Mouse (Mus musculus) midbrain, postnatal 0 days (tissue): ENCODE results near the gene Grhl3. TPM values are rescaled to one million over a fixed set of nuclear protein-coding genes. Genes with fewer than 3 reads are reported as not detected.
A peak's percentile ranks its signal among the peaks of the same experiment; 100 is the strongest.

Experiments used
- ATAC-seq: fragments of 200-750 bp; cut with Nextera tagmentation; 2 replicates; pipeline ENCODE4 v1.8.0; 2017; ENCODE audit warnings: moderate number of reproducible peaks, mild to moderate bottlenecking, moderate TSS enrichment, moderate library complexity; ENCODE audit not compliant: low FRiP score
- DNase-seq: peaks from one replicate; pipeline ENCODE4 v3.0.0-alpha.2; 2015; ENCODE audit warnings: low spot score
- H3K27ac ChIP-seq: fragments of 300-500 bp; sonication (generic); 2 replicates; pipeline ENCODE4 v1.5.1; 2014; ENCODE audit warnings: low read depth, mild to moderate bottlenecking, low read length, mixed read lengths
- H3K27me3 ChIP-seq: fragments of 300-500 bp; sonication (generic); 2 replicates; pipeline ENCODE4 v1.6.1; 2014; ENCODE audit warnings: low read length, control low read depth, mixed read lengths; ENCODE audit not compliant: insufficient read depth
- H3K36me3 ChIP-seq: fragments of 300-500 bp; sonication (generic); 2 replicates; pipeline ENCODE4 v1.6.1; 2014; ENCODE audit warnings: low read length, control low read depth, mixed read lengths; ENCODE audit not compliant: insufficient read depth
- H3K4me1 ChIP-seq: fragments of 300-500 bp; sonication (generic); 2 replicates; pipeline ENCODE4 v1.6.1; 2014; ENCODE audit warnings: mild to moderate bottlenecking, control low read depth, antibody characterized with exemption, low read length, mixed read lengths; ENCODE audit not compliant: insufficient read depth
- H3K4me2 ChIP-seq: fragments of 300-500 bp; sonication (generic); 2 replicates; pipeline ENCODE4 v1.6.1; 2014; ENCODE audit warnings: low read depth, mild to moderate bottlenecking, low read length, mixed read lengths; ENCODE audit not compliant: poor library complexity, severe bottlenecking
- H3K4me3 ChIP-seq: fragments of 300-500 bp; sonication (generic); 2 replicates; pipeline ENCODE4 v1.5.1; 2014; ENCODE audit warnings: low read depth, mild to moderate bottlenecking, low read length, moderate library complexity
- H3K9ac ChIP-seq: fragments of 300-500 bp; sonication (generic); replicated peaks from 2 replicates; pipeline ENCODE4 v1.6.1; 2014; ENCODE audit warnings: mild to moderate bottlenecking, low read length, moderate library complexity, mixed read lengths; ENCODE audit not compliant: poor library complexity, severe bottlenecking
- H3K9me3 ChIP-seq: fragments of 300-500 bp; sonication (generic); 2 replicates; pipeline ENCODE4 v1.6.1; 2016; ENCODE audit warnings: low read length, control low read depth
- CTCF ChIP-seq: IDR thresholded peaks from 2 replicates; pipeline ENCODE4 v1.5.1; 2016; ENCODE audit warnings: antibody characterized with exemption, mild to moderate bottlenecking
- WGBS: fragments of 180-500 bp; shearing (Covaris S2); extraction: QIAGEN DNeasy Blood & Tissue Kit; methylation state at CpG from one replicate; pipeline ENCODE4 v1.1.7; 2014; 5-methylcytosine and 5-hydroxymethylcytosine counted together
- polyA plus RNA-seq: library from polyadenylated mRNA; unstranded; fragments of >200 nt; fragmentation: Nextera tagmentation; extraction: Ambion mirVana; gene quantifications from 2 replicates; pipeline ENCODE4 v1.2.1, GENCODE M21; 2015
- total RNA-seq: library from RNA; depleted of rRNA; stranded (reverse); fragments of >200 nt; gene quantifications from 2 replicates; pipeline ENCODE4 v1.2.3, GENCODE M21; 2014

Grhl3 gene
- total and polyA plus RNA-seq, 2 experiments from 2014 or later, result 1.5 to 2.7 TPM

- no peaks in the 10 kb centered on the region for H3K36me3 ChIP-seq
- no peak overlapping the region for H3K4me2 ChIP-seq
- H3K9ac ChIP-seq, result no peak overlapping the region
- H3K9me3 ChIP-seq, result no peaks in the 10 kb centered on the region
- H3K27ac ChIP-seq, result no peak overlapping the region
- TF ChIP-seq CTCF, result no peak
- no peak for DNase-seq
- H3K4me3 ChIP-seq, result no peak overlapping the region
- ATAC-seq, result no peak
- 51% methylated on average over 9 of the region's 9 CpGs for WGBS
- H3K4me1 ChIP-seq, result no peaks in the 10 kb centered on the region
- H3K27me3 ChIP-seq, result no peaks in the 10 kb centered on the region
Measured at GRCm38 (mm10) chr4:135531771-135532613, 41.4 kb downstream of the Grhl3 start.

GRCm38 (mm10) chr4:135531236-135531635 lies 42.2 kb downstream of the Grhl3 start:
- H3K4me1 ChIP-seq, result 0 out of 2 replicates have a peak, but pooled peaks cover 2% of the 10 kb centered on the region
- no peak for TF ChIP-seq CTCF
- H3K27me3 ChIP-seq, result 0 out of 2 replicates have a peak, but pooled peaks cover 3% of the 10 kb centered on the region
- 86% methylated on average over 9 of the region's 9 CpGs for WGBS
- H3K9me3 ChIP-seq, result no peaks in the 10 kb centered on the region
- no peak for ATAC-seq
- DNase-seq, result no peak
- H3K27ac ChIP-seq, result no peak overlapping the region
- H3K9ac ChIP-seq, result no peak overlapping the region
- H3K36me3 ChIP-seq, result no peaks in the 10 kb centered on the region
- H3K4me2 ChIP-seq, result no peak overlapping the region
- H3K4me3 ChIP-seq, result no peak overlapping the region

GRCm38 (mm10) chr4:135530270-135530669 lies 43.2 kb downstream of the Grhl3 start:
- Histone ChIP-seq H3K27me3 (peaks cover 3% of the 10 kb centered on the region; the same call in 1 of the 2 replicates), H3K4me2 (no peak overlapping the region), H3K9me3 (no peaks in the 10 kb centered on the region), H3K27ac (no peak overlapping the region), H3K9ac (no peak overlapping the region), H3K4me3 (no peak overlapping the region), H3K4me1 (0 out of 2 replicates have a peak, but pooled peaks cover 3% of the 10 kb centered on the region), H3K36me3 (no peaks in the 10 kb centered on the region)
- DNase-seq (no peak), ATAC-seq (no peak)
- WGBS, result 65% methylated on average over 2 of the region's 2 CpGs
- peak; percentile 38 for TF ChIP-seq CTCF

- 13% methylated on average over 14 of the region's 14 CpGs for WGBS
- H3K36me3 ChIP-seq, result no peaks in the 10 kb centered on the region
- ATAC-seq (peak; percentile 56; the same call in 1 of the 2 replicates), DNase-seq (peak; percentile 55)
- 0 out of 2 replicates have a peak, but pooled peaks cover 3% of the 10 kb centered on the region for H3K4me1 ChIP-seq
- no peak overlapping the region for H3K27ac ChIP-seq
- H3K4me3 ChIP-seq, result no peak overlapping the region
- H3K9me3 ChIP-seq, result no peaks in the 10 kb centered on the region
- TF ChIP-seq CTCF, result no peak
- peaks cover 7% of the 10 kb centered on the region; the same call in 1 of the 2 replicates for H3K27me3 ChIP-seq
- H3K9ac ChIP-seq, result no peak overlapping the region
- no peak overlapping the region for H3K4me2 ChIP-seq
Measured at GRCm38 (mm10) chr4:135526039-135526710, 47.3 kb downstream of the Grhl3 start.

- H3K4me3 ChIP-seq, result no peak overlapping the region
- H3K9me3 ChIP-seq, result no peaks in the 10 kb centered on the region
- no peak for ATAC-seq
- peaks cover 7% of the 10 kb centered on the region for H3K27me3 ChIP-seq
- no peaks in the 10 kb centered on the region for H3K36me3 ChIP-seq
- no peak overlapping the region for H3K27ac ChIP-seq
- H3K4me1 ChIP-seq, result 0 out of 2 replicates have a peak, but pooled peaks cover 3% of the 10 kb centered on the region
- no peak for TF ChIP-seq CTCF
- H3K4me2 ChIP-seq, result no peak overlapping the region
- H3K9ac ChIP-seq, result no peak overlapping the region
- whole genome bisulfite sequencing, result 58% methylated on average over 12 of the region's 12 CpGs
- no peak for DNase-seq
Measured at GRCm38 (mm10) chr4:135525057-135525456, 48.4 kb downstream of the Grhl3 start.

GRCm38 (mm10) chr4:135523939-135524338 lies 49.5 kb downstream of the Grhl3 start:
- peaks cover 7% of the 10 kb centered on the region for H3K27me3 ChIP-seq
- H3K27ac ChIP-seq, result no peak overlapping the region
- H3K4me1 ChIP-seq, result 0 out of 2 replicates have a peak, but pooled peaks cover 3% of the 10 kb centered on the region
- WGBS, result 11% methylated on average over 5 of the region's 7 CpGs
- no peak overlapping the region for H3K4me2 ChIP-seq
- H3K36me3 ChIP-seq, result no peaks in the 10 kb centered on the region
- H3K9ac ChIP-seq, result no peak overlapping the region
- DNase-seq, result peak; percentile 69
- no peak for TF ChIP-seq CTCF
- H3K9me3 ChIP-seq, result no peaks in the 10 kb centered on the region
- H3K4me3 ChIP-seq, result no peak overlapping the region
- no peak for ATAC-seq
